Mouse (Mus musculus): ENCODE results near the gene Akt1. TPM values are rescaled to one million over a fixed set of nuclear protein-coding genes. Genes with fewer than 3 reads are reported as not detected.

Gene Akt1
- polyA plus RNA-seq, 1 experiment from 2014 or later = 145 TPM

- no peaks in the 10 kb centered on the region for H3K36me3 ChIP-seq
- no peak overlapping the region for H3K4me3 ChIP-seq
- 52% methylated on average over 3 of the region's 3 CpGs for WGBS
- H3K4me1 ChIP-seq = peaks cover 9% of the 10 kb centered on the region
- H3K27ac ChIP-seq = peak overlapping the region; percentile 57; the same call in 1 of the 2 replicates
- ATAC-seq (ENCODE audit: borderline replicate concordance, extremely low read depth, low FRiP score, low TSS enrichment) = peak; percentile 25; the same call in 1 of the 2 replicates
- no peaks in the 10 kb centered on the region for H3K9me3 ChIP-seq
- no peak overlapping the region for H3K9ac ChIP-seq
- no peaks in the 10 kb centered on the region; the same call in 1 of the 2 replicates for H3K27me3 ChIP-seq
- H3K4me2 ChIP-seq = no peak overlapping the region
These were observed 39.3 kb upstream of the Akt1 start for GRCm38 (mm10) chr12:112713984-112714383.

GRCm38 (mm10) chr12:112707573-112707869, 32.8 kb upstream of the Akt1 start:
- 21% methylated on average over 8 of the region's 8 CpGs for WGBS
- no peak overlapping the region for H3K4me2 ChIP-seq
- no peak overlapping the region for H3K27ac ChIP-seq
- 0 out of 2 replicates have a peak, but pooled peaks have one; percentile 9 for ATAC-seq (ENCODE audit: borderline replicate concordance, extremely low read depth, low FRiP score, low TSS enrichment)
- H3K9ac ChIP-seq = no peak overlapping the region
- peaks cover 10% of the 10 kb centered on the region; the same call in 1 of the 2 replicates for H3K4me1 ChIP-seq
- H3K9me3 ChIP-seq = no peaks in the 10 kb centered on the region
- H3K4me3 ChIP-seq = no peak overlapping the region
- no peaks in the 10 kb centered on the region for H3K36me3 ChIP-seq
- peaks cover 16% of the 10 kb centered on the region for H3K27me3 ChIP-seq

- H3K9me3 ChIP-seq = no peaks in the 10 kb centered on the region
- ATAC-seq (ENCODE audit: borderline replicate concordance, extremely low read depth, low FRiP score, low TSS enrichment) = peak; percentile 80; the same call in 1 of the 2 replicates
- H3K36me3 ChIP-seq = no peaks in the 10 kb centered on the region
- peaks cover 16% of the 10 kb centered on the region for H3K27me3 ChIP-seq
- H3K4me3 ChIP-seq = peak overlapping the region; percentile 26
- WGBS = 9% methylated on average over 32 of the region's 32 CpGs
- H3K9ac ChIP-seq = peak overlapping the region; percentile 29; the same call in 1 of the 2 replicates
- H3K27ac ChIP-seq = no peak overlapping the region
- peaks cover 10% of the 10 kb centered on the region; the same call in 1 of the 2 replicates for H3K4me1 ChIP-seq
- H3K4me2 ChIP-seq = peak overlapping the region; percentile 54
These were observed 32.3 kb upstream of the Akt1 start for GRCm38 (mm10) chr12:112706704-112707572.

- Histone ChIP-seq H3K36me3 (no peaks in the 10 kb centered on the region), H3K27me3 (peaks cover 15% of the 10 kb centered on the region), H3K9me3 (no peaks in the 10 kb centered on the region), H3K4me3 (no peak overlapping the region), H3K27ac (no peak overlapping the region), H3K9ac (no peak overlapping the region), H3K4me1 (peaks cover 23% of the 10 kb centered on the region), H3K4me2 (no peak overlapping the region)
- ATAC-seq (ENCODE audit: borderline replicate concordance, extremely low read depth, low FRiP score, low TSS enrichment) = no peak
- 32% methylated on average over 6 of the region's 6 CpGs for WGBS
These were observed 28.0 kb upstream of the Akt1 start for GRCm38 (mm10) chr12:112702374-112703320.

- Histone ChIP-seq H3K27ac (no peak overlapping the region), H3K9ac (no peak overlapping the region), H3K36me3 (no peaks in the 10 kb centered on the region), H3K27me3 (peaks cover 9% of the 10 kb centered on the region; the same call in 1 of the 2 replicates), H3K4me2 (peak overlapping the region; percentile 39), H3K4me1 (peaks cover 13% of the 10 kb centered on the region; the same call in 1 of the 2 replicates), H3K9me3 (no peaks in the 10 kb centered on the region), H3K4me3 (no peak overlapping the region)
- 3% methylated on average over 15 of the region's 15 CpGs for WGBS
- ATAC-seq (ENCODE audit: borderline replicate concordance, extremely low read depth, low FRiP score, low TSS enrichment) = peak; percentile 36; the same call in 1 of the 2 replicates
These were observed 25.8 kb upstream of the Akt1 start for GRCm38 (mm10) chr12:112700522-112700921.

GRCm38 (mm10) chr12:112696806-112697425, 22.2 kb upstream of the Akt1 start:
- 72% methylated on average over 3 of the region's 3 CpGs for WGBS
- Histone ChIP-seq H3K27me3 (0 out of 2 replicates have a peak, but pooled peaks cover 9% of the 10 kb centered on the region), H3K4me2 (no peak overlapping the region), H3K4me1 (peaks cover 26% of the 10 kb centered on the region), H3K36me3 (no peaks in the 10 kb centered on the region), H3K4me3 (no peak overlapping the region), H3K9me3 (no peaks in the 10 kb centered on the region), H3K27ac (no peak overlapping the region), H3K9ac (no peak overlapping the region)
- no peak for ATAC-seq (ENCODE audit: borderline replicate concordance, extremely low read depth, low FRiP score, low TSS enrichment)

- Histone ChIP-seq H3K4me3 (peak overlapping the region; percentile 78; the same call in 1 of the 2 replicates), H3K9me3 (no peaks in the 10 kb centered on the region), H3K9ac (peak overlapping the region; percentile 91; the same call in 1 of the 2 replicates), H3K4me1 (peaks cover 13% of the 10 kb centered on the region), H3K36me3 (no peaks in the 10 kb centered on the region), H3K27ac (no peak overlapping the region), H3K27me3 (no peaks in the 10 kb centered on the region), H3K4me2 (peak overlapping the region; percentile 90)
- ATAC-seq (ENCODE audit: borderline replicate concordance, extremely low read depth, low FRiP score, low TSS enrichment) = 0 out of 2 replicates have a peak, but pooled peaks have one; percentile 4
- whole genome bisulfite sequencing = 79% methylated on average over 10 of the region's 10 CpGs
These were observed 19.4 kb upstream of the Akt1 start for GRCm38 (mm10) chr12:112694127-112694475.

GRCm38 (mm10) chr12:112693185-112694126, 18.8 kb upstream of the Akt1 start:
- H3K27me3 ChIP-seq = no peaks in the 10 kb centered on the region
- H3K9me3 ChIP-seq = no peaks in the 10 kb centered on the region
- peak overlapping the region; percentile 78 for H3K4me3 ChIP-seq
- H3K4me2 ChIP-seq = peak overlapping the region; percentile 90
- H3K4me1 ChIP-seq = peaks cover 13% of the 10 kb centered on the region
- peak; percentile 95 for ATAC-seq (ENCODE audit: borderline replicate concordance, extremely low read depth, low FRiP score, low TSS enrichment)
- H3K27ac ChIP-seq = peak overlapping the region; percentile 63
- 2% methylated on average over 54 of the region's 54 CpGs for WGBS
- peak overlapping the region; percentile 91 for H3K9ac ChIP-seq
- no peaks in the 10 kb centered on the region for H3K36me3 ChIP-seq

GRCm38 (mm10) chr12:112688458-112688857, 13.8 kb upstream of the Akt1 start:
- Histone ChIP-seq H3K36me3 (no peaks in the 10 kb centered on the region), H3K4me3 (no peak overlapping the region), H3K9me3 (no peaks in the 10 kb centered on the region), H3K27ac (no peak overlapping the region), H3K4me1 (peaks cover 8% of the 10 kb centered on the region), H3K4me2 (no peak overlapping the region), H3K9ac (no peak overlapping the region), H3K27me3 (peaks cover 9% of the 10 kb centered on the region; the same call in 1 of the 2 replicates)
- 33% methylated on average over 15 of the region's 15 CpGs for WGBS
- no peak for ATAC-seq (ENCODE audit: borderline replicate concordance, extremely low read depth, low FRiP score, low TSS enrichment)

GRCm38 (mm10) chr12:112683351-112683750, 8.7 kb upstream of the Akt1 start:
- Histone ChIP-seq H3K9me3 (no peaks in the 10 kb centered on the region), H3K27ac (no peak overlapping the region), H3K27me3 (peaks cover 30% of the 10 kb centered on the region), H3K36me3 (no peaks in the 10 kb centered on the region), H3K4me3 (no peak overlapping the region), H3K4me1 (peaks cover 28% of the 10 kb centered on the region), H3K9ac (no peak overlapping the region), H3K4me2 (no peak overlapping the region)
- 53% methylated on average over 7 of the region's 7 CpGs for whole genome bisulfite sequencing
- ATAC-seq (ENCODE audit: borderline replicate concordance, extremely low read depth, low FRiP score, low TSS enrichment) = no peak
